Comparison of ENCODE assay signal across 9 mouse cellular contexts in genomic region chr9:63879710-63880428, GRCm38 (mm10).
A peak's percentile ranks its signal among the peaks of the same experiment; 100 is the strongest.
DNase-seq lines count a peak whose midpoint lies in the region; ATAC-seq and TF ChIP-seq lines count a peak whose summit lies in the region.
"Had no signal": no experiment of that assay in that cellular context is flagged by ENCODE, and none has a peak within 500 bp of the region (broad histone marks: within the 10 kb centered on the region; RNA-seq: fewer than 3 reads in every experiment).

No protein-coding gene starts in this region.

- H3K36me3 ChIP-seq in heart, embryonic 16.5 days (ENCODE audit: control insufficient read depth, insufficient read depth) = no peaks in the 10 kb centered on the region
- no peaks in the 10 kb centered on the region for H3K36me3 ChIP-seq in hindbrain, postnatal 0 days (ENCODE audit: insufficient read depth, low read length)
- H3K36me3 ChIP-seq in midbrain, embryonic 16.5 days (ENCODE audit: control insufficient read depth, insufficient read depth, low read length) = no peaks in the 10 kb centered on the region
- H3K36me3 ChIP-seq: G1E had no signal

- H3K9me3 ChIP-seq in heart, embryonic 16.5 days (replicated peaks; ENCODE audit: control insufficient read depth, low read length) = no peaks in the 10 kb centered on the region
- 0 out of 2 replicates have a peak, but pooled peaks cover 2% of the 10 kb centered on the region for H3K9me3 ChIP-seq in hindbrain, postnatal 0 days (ENCODE audit: low read length)
- H3K9me3 ChIP-seq in midbrain, embryonic 16.5 days (replicated peaks; ENCODE audit: control insufficient read depth, low read length, poor library complexity, severe bottlenecking) = no peaks in the 10 kb centered on the region
- H3K9me3 ChIP-seq: G1E had no signal

- H3K27me3 ChIP-seq in heart, embryonic 16.5 days (ENCODE audit: control insufficient read depth, insufficient read depth, low read length) = no peaks in the 10 kb centered on the region
- H3K27me3 ChIP-seq in hindbrain, postnatal 0 days (ENCODE audit: insufficient read depth, low read length) = no peaks in the 10 kb centered on the region
- no peaks in the 10 kb centered on the region for H3K27me3 ChIP-seq in midbrain, embryonic 16.5 days (ENCODE audit: control insufficient read depth, insufficient read depth, low read depth, low read length)

- H3K27ac ChIP-seq in heart, embryonic 16.5 days (ENCODE audit: low read length) = no peak overlapping the region
- no peak overlapping the region for H3K27ac ChIP-seq in hindbrain, postnatal 0 days
- H3K27ac ChIP-seq in midbrain, embryonic 16.5 days (ENCODE audit: low read length) = peak overlapping the region; percentile 31

- H3K4me2 ChIP-seq in heart, embryonic 16.5 days (ENCODE audit: low read depth, low read length) = peak overlapping the region; percentile 50
- H3K4me2 ChIP-seq in hindbrain, postnatal 0 days (ENCODE audit: low read depth, low read length) = peak overlapping the region; percentile 52
- H3K4me2 ChIP-seq in midbrain, embryonic 16.5 days (ENCODE audit: low read length) = peak overlapping the region; percentile 55

- peak overlapping the region; percentile 28; the same call in 1 of the 2 replicates for H3K4me3 ChIP-seq in heart, embryonic 16.5 days (ENCODE audit: low read length)
- H3K4me3 ChIP-seq in hindbrain, postnatal 0 days (ENCODE audit: low read length) = peak overlapping the region; percentile 23; the same call in 1 of the 2 replicates
- H3K4me3 ChIP-seq in midbrain, embryonic 16.5 days (ENCODE audit: low read depth, low read length) = no peak overlapping the region

- peaks cover 36% of the 10 kb centered on the region for H3K4me1 ChIP-seq in heart, embryonic 16.5 days (ENCODE audit: control insufficient read depth, insufficient read depth, low read length)
- H3K4me1 ChIP-seq in hindbrain, postnatal 0 days (ENCODE audit: insufficient read depth, low read length) = peaks cover 8% of the 10 kb centered on the region
- peaks cover 18% of the 10 kb centered on the region for H3K4me1 ChIP-seq in midbrain, embryonic 16.5 days (ENCODE audit: control insufficient read depth, insufficient read depth, low read length)

- ATAC-seq in heart, embryonic 16.5 days (replicated peaks; ENCODE audit: extremely low read depth, insufficient read depth, low FRiP score) = no peak
- ATAC-seq in hindbrain, postnatal 0 days = no peak
- ATAC-seq in midbrain, embryonic 16.5 days = 0 out of 2 replicates have a peak, but pooled peaks have one; percentile 18

- H3K9ac ChIP-seq in heart, embryonic 16.5 days (ENCODE audit: low read length) = no peak overlapping the region
- no peak overlapping the region for H3K9ac ChIP-seq in hindbrain, postnatal 0 days (replicated peaks; ENCODE audit: low read length)
- H3K9ac ChIP-seq in midbrain, embryonic 16.5 days (ENCODE audit: low read depth, low read length) = no peak overlapping the region

- 31% methylated on average over 15 of the region's 15 CpGs for WGBS in heart, embryonic 16.5 days
- WGBS in hindbrain, postnatal 0 days = 16% methylated on average over 15 of the region's 15 CpGs
- 18% methylated on average over 14 of the region's 15 CpGs for WGBS in midbrain, embryonic 16.5 days

- DNase-seq in heart, adult 8-10 months (ENCODE audit: low spot score) = no peak
- DNase-seq in embryo, embryonic 10.5 days (ENCODE audit: low spot score) = peak; percentile 67
- peak; percentile 45 for DNase-seq in hindbrain, postnatal 0 days (ENCODE audit: low spot score)
- DNase-seq in layer of hippocampus, adult 9-11 months = no peak
- no peak for DNase-seq in adrenal gland, postnatal 10 days
- no peak for DNase-seq in cerebellum, postnatal 14 days

- TF ChIP-seq CTCF in hindbrain, postnatal 0 days (IDR thresholded peaks at IDR 0.05; ENCODE audit: low read depth) = no peak

Comparison
In these comparisons a context has a peak if more than half of its experiments do, and no peak if none do; other contexts are left out.
1. DNase-seq: peak in embryo, embryonic 10.5 days (single experiment) and hindbrain, postnatal 0 days (single experiment); none in heart, adult 8-10 months (single experiment), layer of hippocampus, adult 9-11 months (single experiment), adrenal gland, postnatal 10 days (single experiment) and cerebellum, postnatal 14 days (0 of 2).
2. Peak in every context shown above with its lines, with median percentiles within 50 percentile points of each other: H3K4me2 ChIP-seq.